Mouse (Mus musculus) mesoderm, embryonic 11.5 days (tissue): ENCODE measurements around the gene Cers6.

Experiments
- DNase-seq: peaks from one replicate; pipeline ENCODE4 v3.0.0-alpha.2; 2012; ENCODE audit warnings: low read depth, low spot score

Cers6 gene

GRCm38 (mm10) chr2:68879071-68879651 lies 17.9 kb downstream of the Cers6 start:
- DNase-seq = no peak

DNA sequence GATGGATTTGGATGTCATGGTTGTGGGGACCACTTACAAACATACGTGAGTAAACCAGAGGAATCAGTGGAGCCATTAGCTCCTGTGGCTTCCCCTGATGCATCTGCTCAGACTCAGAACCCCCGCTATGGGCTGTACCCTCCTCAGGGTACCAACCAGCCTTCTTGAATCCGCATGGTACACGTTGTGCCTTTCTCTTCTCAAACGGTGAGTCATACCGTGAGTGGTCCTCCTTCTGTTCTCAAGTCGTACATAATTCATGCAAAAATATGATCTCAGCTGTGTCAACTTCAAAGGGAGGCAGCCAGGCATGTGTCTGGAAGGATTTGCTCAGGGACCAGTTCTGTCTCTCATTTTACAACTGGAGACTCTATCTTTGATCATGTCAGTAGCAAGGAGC lies 23.3 kb downstream of the Cers6 start:
- DNase-seq = no peak

GRCm38 (mm10) chr2:68885206-68885605 lies 24.0 kb downstream of the Cers6 start:
- no peak for DNase-seq

DNA sequence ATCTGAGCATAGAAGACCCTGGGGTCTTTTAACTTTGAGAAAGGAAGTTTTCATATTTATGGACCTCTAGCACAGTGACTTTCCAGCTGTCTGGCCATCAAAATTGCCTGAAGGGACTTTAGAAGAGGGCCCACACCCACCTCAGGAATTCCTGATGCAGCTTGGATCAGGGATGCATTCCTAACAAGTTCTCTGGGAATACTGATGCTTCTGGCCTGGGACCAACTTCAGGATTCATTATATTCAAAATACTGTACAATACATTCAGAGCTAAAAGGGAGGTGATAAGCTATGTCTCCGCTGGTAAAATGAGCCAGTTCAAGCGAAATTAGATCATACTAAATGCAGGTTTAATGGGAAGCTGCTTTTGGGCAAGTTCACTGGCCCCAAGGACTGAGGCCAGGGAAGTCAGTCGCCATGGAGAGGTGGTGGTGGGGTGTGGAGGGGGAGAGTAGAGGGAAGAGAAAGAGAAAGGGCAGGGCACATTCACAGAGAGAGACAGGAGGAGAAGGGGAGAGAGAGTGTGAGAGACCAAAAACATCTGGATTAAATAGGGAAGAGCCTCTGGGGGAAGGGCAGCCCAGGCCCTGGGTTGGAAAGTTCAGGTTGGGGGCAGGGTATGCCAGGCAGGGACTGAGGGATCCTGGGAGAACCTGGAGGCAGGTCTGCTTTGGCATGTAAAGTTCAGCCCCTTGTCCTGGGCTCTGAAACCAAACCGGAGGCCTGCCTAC lies 24.7 kb downstream of the Cers6 start:
- no peak for DNase-seq

DNA sequence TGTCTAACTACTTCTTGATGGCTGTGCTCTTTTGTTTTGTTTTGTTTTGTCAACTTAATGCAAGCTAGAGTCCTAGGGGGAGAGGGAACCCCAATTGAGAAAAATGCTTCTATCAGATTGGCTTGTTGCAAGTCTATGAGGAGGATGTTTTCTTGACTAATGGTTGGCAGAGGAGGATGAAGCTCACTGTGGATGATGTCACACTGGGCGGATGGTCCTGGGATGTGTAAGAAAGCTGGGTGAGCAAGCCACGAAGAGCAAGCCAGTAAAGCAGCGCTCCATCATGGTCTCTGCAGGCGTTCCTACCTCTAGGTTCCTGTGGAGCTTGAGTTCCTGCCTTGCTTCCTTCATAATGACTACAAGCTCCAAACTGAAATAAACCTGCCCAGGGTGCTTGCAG lies 25.4 kb downstream of the Cers6 start:
- DNase-seq = no peak

DNA sequence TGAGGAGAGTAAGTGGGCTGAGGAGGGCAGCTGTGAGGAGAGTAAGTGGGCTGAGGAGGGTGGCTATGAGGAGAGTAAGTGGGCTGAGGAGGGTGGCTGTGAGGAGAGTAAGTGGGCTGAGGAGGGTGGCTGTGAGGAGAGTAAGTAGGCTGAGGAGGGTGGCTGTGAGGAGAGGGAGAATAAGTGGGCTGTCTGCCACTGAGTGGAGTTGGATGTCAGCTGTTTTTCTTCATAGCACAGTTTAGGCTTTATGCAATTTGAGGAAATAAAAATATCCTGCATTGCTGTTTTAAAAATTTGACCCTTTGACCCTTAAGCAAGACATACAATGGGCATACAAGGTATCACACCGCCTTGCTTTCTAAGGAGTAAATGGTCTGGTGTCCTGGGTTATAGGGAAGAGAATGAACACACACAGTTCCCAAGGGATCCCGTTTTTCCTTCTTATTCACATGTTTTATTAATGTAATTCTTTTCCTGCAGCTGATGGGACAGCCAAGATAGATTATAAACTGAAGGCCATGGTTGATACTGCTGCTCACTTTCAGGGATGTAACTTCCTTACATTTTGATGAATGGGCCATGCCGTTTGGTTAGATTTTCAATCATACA lies 27.0 kb downstream of the Cers6 start:
- no peak for DNase-seq

- DNase-seq = no peak
Measured at GRCm38 (mm10) chr2:68889661-68890170, 28.5 kb downstream of the Cers6 start.

DNA sequence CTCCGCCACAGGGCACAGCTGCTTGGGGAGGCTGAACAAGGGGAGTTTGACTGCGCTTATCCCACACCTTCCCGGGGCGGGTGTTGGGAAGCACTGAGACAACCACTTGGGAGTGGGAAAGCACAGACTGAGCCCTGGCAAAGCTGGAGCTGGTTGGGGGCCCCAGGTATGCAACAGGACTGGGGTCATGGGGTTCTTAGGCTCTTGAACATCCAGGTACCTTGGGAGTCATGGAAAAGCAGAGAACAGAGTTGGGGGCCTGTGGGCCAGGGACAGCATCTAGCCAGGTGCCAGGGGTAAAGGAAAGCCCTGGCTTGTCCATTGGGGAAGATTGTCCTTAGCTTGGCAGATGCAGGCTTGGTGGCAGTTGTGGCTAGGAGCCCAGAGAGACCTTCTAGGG lies 31.2 kb downstream of the Cers6 start:
- DNase-seq = no peak

DNA sequence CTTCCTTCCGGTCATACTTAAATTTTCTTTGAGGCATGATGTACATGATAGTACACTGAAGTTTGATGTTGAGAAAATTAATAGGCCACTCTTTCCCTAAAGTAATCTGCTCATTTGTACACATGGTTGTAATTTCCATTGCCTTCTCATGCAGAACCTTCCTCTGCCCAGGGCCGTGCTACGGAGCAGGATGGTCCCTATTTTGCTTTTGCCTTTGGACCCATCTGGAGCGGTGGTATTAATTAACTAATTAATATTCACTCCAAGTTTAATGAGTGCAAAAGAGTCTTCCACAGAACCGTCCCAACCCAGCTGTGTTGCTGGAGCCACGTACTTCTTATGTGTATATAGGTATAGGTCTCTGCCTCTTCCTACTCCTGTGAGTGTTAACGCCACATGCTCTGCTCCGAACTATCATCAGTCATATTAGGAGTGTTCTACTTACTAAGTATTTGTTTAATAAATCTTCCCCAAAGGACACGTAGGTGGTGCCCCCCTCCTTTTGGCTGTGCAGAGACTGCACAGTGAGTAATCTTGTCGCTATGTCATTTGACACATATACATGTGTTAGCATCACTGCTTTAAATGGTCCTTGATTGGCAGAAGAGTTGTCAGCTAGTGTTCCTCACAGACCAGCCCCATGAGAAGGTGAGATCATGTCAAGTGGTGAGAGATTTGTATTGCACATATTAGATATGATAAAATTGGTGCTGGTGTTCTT lies 34.0 kb downstream of the Cers6 start:
- DNase-seq = no peak

DNA sequence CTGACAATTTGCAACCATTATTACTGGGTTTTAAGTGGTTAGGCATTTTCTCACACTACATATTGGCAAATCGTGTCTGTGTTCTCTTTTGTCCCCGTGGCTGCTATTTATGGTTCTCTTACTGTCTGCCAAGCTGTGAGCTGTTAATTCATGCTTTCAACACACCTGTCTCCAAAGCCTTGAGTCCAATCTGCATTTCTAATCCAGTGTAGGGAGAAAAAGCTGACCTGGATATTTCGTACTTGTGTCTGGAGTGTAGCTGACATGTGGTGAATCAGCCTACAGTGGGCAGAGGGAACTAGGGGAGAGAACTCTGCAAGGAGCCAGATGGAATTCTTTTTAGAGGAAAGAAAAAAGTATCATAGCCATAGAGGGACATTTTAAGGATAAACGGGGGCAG lies 35.0 kb downstream of the Cers6 start:
- no peak for DNase-seq

DNA sequence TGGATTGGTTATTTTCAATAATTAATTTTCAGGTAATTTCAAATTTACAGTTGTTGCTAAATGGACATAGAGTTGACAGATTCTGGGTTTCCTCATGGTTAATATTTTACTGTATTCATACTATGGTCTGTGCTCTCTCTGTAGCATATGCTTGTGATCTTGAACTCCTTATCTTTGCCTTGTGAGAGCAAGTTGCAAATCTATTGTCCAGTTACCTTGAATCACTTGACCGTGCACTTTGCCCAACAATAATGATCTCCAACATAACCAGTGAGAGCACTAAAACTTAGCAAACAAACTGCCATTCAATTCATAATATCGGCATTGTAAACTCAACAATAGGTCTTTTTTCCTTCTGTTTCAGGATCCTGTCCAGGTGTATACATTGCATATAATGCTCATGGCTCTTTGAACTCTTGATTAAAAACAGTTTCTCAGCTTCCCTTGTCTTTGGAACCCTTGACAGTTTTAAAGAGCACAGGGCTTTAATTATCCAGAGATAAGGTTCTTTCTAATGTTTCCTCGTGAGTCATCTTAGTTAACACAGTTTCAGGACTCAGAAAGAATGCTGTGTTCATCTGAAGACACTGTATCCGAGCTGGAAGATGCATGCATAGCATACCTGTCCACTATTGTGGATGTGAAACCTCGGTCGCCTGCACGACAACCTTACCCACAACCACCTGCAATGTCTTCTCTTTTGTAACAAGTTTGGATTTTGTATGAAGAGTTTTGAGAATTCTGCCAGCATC lies 38.7 kb downstream of the Cers6 start:
- DNase-seq = no peak

GRCm38 (mm10) chr2:68900640-68901378 lies 39.6 kb downstream of the Cers6 start:
- no peak for DNase-seq

- no peak for DNase-seq
Measured at GRCm38 (mm10) chr2:68901708-68902107, 40.5 kb downstream of the Cers6 start.

- DNase-seq = no peak
Measured at GRCm38 (mm10) chr2:68902546-68902945, 41.3 kb downstream of the Cers6 start.

DNA sequence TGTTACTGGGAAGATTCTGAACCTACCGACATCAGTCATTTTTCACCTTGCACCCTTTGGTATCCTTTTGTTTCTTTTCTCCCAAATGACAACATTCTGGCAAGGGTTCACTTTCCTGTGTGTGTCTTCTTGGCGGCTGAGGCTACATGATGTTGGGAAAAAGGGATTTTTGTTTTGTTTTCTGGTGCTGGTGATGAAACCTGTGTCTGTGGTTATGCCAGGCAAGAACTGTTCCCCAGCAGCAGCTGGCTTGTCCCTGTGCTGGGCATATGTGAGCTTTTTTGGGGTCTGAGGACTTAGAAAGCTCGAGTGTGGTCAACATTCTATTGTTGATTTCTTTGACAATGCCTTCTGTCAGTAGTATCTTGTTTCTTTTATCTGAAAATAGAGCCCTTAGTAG lies 45.7 kb downstream of the Cers6 start:
- DNase-seq = no peak

DNA sequence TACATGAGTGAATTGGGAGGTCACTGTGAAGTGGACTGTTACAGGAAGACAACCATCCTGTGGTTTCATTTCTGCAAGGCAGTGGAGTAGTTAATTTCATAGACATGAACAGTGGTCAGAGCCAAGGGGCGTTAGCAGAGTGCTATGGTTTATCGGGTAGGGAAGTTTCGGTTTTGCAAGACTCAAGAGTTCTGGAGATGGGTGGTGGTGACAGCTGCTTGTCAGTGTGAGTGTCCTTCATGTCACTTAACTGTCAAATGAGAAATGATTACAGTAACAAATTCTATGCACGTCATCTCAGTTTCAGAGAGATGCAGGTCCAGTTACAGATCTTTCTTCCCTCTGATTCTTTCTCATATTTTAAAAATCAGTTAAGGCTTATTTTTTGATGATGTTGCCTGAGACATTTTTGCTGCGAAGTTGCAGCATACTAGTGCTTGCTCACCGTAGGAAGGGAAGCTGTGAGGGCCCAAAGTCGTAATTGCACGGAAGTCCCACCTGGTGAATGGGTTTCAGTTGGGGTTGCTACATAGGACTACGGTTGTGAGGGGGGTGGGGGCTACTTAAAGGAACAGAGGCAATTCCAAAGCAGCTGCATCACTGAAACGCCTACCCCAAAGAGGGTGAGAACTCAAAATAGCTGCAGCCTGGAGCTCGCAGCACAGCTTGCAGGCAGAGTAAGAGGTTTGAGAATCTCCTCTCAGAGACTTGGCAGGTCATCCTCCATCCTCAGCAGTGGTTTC lies 46.7 kb downstream of the Cers6 start:
- DNase-seq = no peak

GRCm38 (mm10) chr2:68910727-68911126 lies 49.5 kb downstream of the Cers6 start:
- DNase-seq = peak; percentile 33

DNA sequence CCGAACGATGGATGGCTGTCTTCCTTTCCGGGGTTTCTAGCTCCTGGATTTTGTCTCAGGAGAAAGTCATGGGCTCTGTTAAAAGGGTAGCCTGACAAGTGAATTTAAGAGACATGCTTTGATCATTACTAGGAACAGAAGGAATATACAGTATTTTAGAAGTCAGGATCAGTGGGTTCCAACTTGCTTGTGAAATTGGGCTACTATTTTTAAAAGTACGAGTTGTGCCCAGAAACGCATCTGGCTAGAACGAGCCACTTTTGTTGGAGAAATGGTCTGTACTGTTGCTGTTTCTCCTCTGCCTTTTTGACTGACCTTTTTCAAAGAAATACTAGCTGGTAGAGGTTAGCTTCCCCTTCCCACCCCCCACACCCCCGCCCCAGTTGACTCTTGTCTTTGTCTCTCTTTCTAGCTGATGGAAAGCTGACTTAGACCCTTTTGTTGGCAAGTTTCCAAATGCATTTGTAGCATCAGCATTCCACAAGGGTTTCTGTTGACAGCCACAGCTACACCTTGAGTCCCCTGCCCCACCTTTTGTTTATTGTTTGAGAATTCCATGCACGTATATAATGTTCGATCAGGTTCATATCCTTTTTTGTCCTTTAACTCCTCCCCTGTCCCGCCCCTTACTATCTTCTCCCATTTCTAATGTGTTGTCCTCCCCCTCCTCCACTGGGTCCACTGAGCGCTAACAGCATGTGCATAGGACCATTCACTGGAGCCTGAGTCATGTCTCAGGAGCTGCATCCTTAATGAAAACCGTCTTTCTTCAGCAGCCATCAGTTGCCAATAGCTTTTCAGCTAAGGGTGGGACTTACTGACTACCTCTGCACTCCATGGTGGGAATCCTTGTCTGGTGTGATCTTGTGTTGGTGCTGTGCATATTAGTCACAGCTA lies 50.6 kb downstream of the Cers6 start:
- DNase-seq = no peak

GRCm38 (mm10) chr2:68915742-68916141 lies 54.5 kb downstream of the Cers6 start:
- DNase-seq = no peak
